Mouse (Mus musculus) heart, adult 2 months (tissue): Measurements from ENCODE around the gene Ctdspl. TPM values are rescaled to one million over a fixed set of nuclear protein-coding genes. Genes with fewer than 3 reads are reported as not detected.

ENCODE experiments used
- DNase-seq, 2 experiments: peaks; one replicate each; pipeline ENCODE4 v3.0.0; 2021
- H3K27ac ChIP-seq: fragments of 200-600 bp; 2 replicates; pipeline ENCODE4 v1.8.1; 2022
- H3K27me3 ChIP-seq: fragments of 200-500 bp; 2 replicates; pipeline ENCODE4 v1.6.1; 2012; ENCODE audit warnings: mild to moderate bottlenecking, low read length, inconsistent platforms, mixed read lengths; ENCODE audit not compliant: control insufficient read depth, insufficient read depth
- H3K36me3 ChIP-seq: fragments of 200-500 bp; 2 replicates; pipeline ENCODE4 v1.6.1; 2012; ENCODE audit warnings: low read length, inconsistent platforms; ENCODE audit not compliant: control insufficient read depth, insufficient read depth
- H3K4me1 ChIP-seq: fragments of 200-500 bp; 2 replicates; pipeline ENCODE4 v1.6.1; 2011; ENCODE audit warnings: low read length; ENCODE audit not compliant: control insufficient read depth, insufficient read depth
- H3K4me3 ChIP-seq: fragments of 200-600 bp; 2 replicates; pipeline ENCODE4 v1.8.1; 2022
- H3K79me2 ChIP-seq: fragments of 200-500 bp; replicated peaks from 2 replicates; pipeline ENCODE4 v1.6.1; 2012; ENCODE audit warnings: mild to moderate bottlenecking, inconsistent platforms, low read length, moderate library complexity, mixed read lengths; ENCODE audit not compliant: control insufficient read depth, insufficient read depth
- H3K9ac ChIP-seq: fragments of 200-500 bp; 2 replicates; pipeline ENCODE4 v1.6.1; 2012; ENCODE audit warnings: low read depth, mild to moderate bottlenecking, control low read depth, inconsistent platforms, low read length, mixed read lengths
- CTCF ChIP-seq: fragments of 200-600 bp; IDR thresholded peaks from 2 replicates; pipeline ENCODE4 v1.8.1; 2022; ENCODE audit warnings: antibody characterized with exemption, mild to moderate bottlenecking, moderate library complexity
- EP300 ChIP-seq: fragments of 200-500 bp; IDR thresholded peaks from 2 replicates; pipeline ENCODE4 v1.6.1; 2011; ENCODE audit warnings: low read depth, low read length, control low read depth; ENCODE audit not compliant: insufficient read depth
- POLR2A ChIP-seq: fragments of 200-500 bp; IDR thresholded peaks from 2 replicates; pipeline ENCODE4 v1.6.1; 2011; ENCODE audit warnings: mild to moderate bottlenecking, low read depth, low read length, control low read depth; ENCODE audit not compliant: insufficient read depth
- WGBS: fragments of 180-500 bp; shearing (Covaris S2); methylation state at CpG from one replicate; pipeline ENCODE4 v1.1.7; 2018; 5-methylcytosine and 5-hydroxymethylcytosine counted together
- intact Hi-C: fragments of 180-260 bp; cut with DNase I; formaldehyde crosslinking; loops from one replicate; pipeline ENCODE4 v1.15.1; 2025
- polyA plus RNA-seq: library from polyadenylated mRNA; depleted of rRNA; stranded (reverse); fragments of >200 nt; gene quantifications from 2 replicates; pipeline ENCODE4 v1.2.3, GENCODE M21; 2012
- total RNA-seq, 2 experiments: library from RNA; stranded (reverse); gene quantifications; 2 replicates each; pipeline ENCODE4 v1.2.3; 2021

The Ctdspl gene
- total and polyA plus RNA-seq, 3 experiments: 8.5 to 9.7 (median 9.0) TPM

- no peaks in the 10 kb centered on the region for H3K79me2 ChIP-seq
- no peak overlapping the region for H3K4me3 ChIP-seq
- TF ChIP-seq EP300 (no peak), CTCF (no peak), POLR2A (no peak)
- no peak overlapping the region for H3K9ac ChIP-seq
- no peak overlapping the region for H3K27ac ChIP-seq
- 93% methylated on average over 16 of the region's 16 CpGs for WGBS
- peaks cover 8% of the 10 kb centered on the region for H3K4me1 ChIP-seq
- intact Hi-C loops: no loop called here
- no peak for DNase-seq
- H3K27me3 ChIP-seq: no peaks in the 10 kb centered on the region
- no peaks in the 10 kb centered on the region for H3K36me3 ChIP-seq
Observed at GRCm38 (mm10) chr9:118953465-118954194, 27.4 kb downstream of the Ctdspl start.

- no peak for TF ChIP-seq POLR2A
- TF ChIP-seq CTCF: no peak
- TF ChIP-seq EP300: no peak
- H3K4me3 ChIP-seq: no peak overlapping the region
- H3K27me3 ChIP-seq: no peaks in the 10 kb centered on the region
- H3K9ac ChIP-seq: no peak overlapping the region
- peaks cover 14% of the 10 kb centered on the region for H3K4me1 ChIP-seq
- H3K36me3 ChIP-seq: no peaks in the 10 kb centered on the region
- 36% methylated on average over 7 of the region's 7 CpGs for WGBS
- DNase-seq: no peak
- no peak overlapping the region; the same call in 1 of the 2 replicates for H3K27ac ChIP-seq
- H3K79me2 ChIP-seq: no peaks in the 10 kb centered on the region
- intact Hi-C loops: loop anchor here (5.0 kb wide), 1 partner anchor 43 kb away; no protein-coding TSS in a partner anchor
Observed at GRCm38 (mm10) chr9:118958802-118959201, 32.5 kb downstream of the Ctdspl start.

- H3K9ac ChIP-seq: peak overlapping the region; percentile 58
- TF ChIP-seq EP300 (peak; percentile 57; the same call in 1 of the 2 replicates), CTCF (no peak), POLR2A (no peak)
- WGBS: 40% methylated on average over 16 of the region's 16 CpGs
- H3K4me3 ChIP-seq: no peak overlapping the region; the same call in 1 of the 2 replicates
- peaks cover 14% of the 10 kb centered on the region for H3K4me1 ChIP-seq
- H3K36me3 ChIP-seq: no peaks in the 10 kb centered on the region
- peak overlapping the region; percentile 71 for H3K27ac ChIP-seq
- H3K27me3 ChIP-seq: no peaks in the 10 kb centered on the region
- H3K79me2 ChIP-seq: no peaks in the 10 kb centered on the region
- intact Hi-C loops: loop anchor here (1.0 to 2.0 kb wide), 2 partner anchors 9 to 14 kb away; no protein-coding TSS in a partner anchor
- peak; percentile 72 to 75 for DNase-seq
Observed at GRCm38 (mm10) chr9:118960415-118961091, 34.3 kb downstream of the Ctdspl start.

GRCm38 (mm10) chr9:118963149-118963548 lies 36.9 kb downstream of the Ctdspl start:
- Histone ChIP-seq H3K9ac (no peak overlapping the region), H3K4me1 (peaks cover 14% of the 10 kb centered on the region), H3K27me3 (no peaks in the 10 kb centered on the region), H3K27ac (no peak overlapping the region), H3K4me3 (no peak overlapping the region), H3K36me3 (no peaks in the 10 kb centered on the region), H3K79me2 (no peaks in the 10 kb centered on the region)
- WGBS: 66% methylated on average over 9 of the region's 9 CpGs
- intact Hi-C loops: no loop called here
- no peak for DNase-seq
- no peak for TF ChIP-seq POLR2A
- no peak for TF ChIP-seq EP300
- no peak for TF ChIP-seq CTCF

- H3K4me1 ChIP-seq: peaks cover 10% of the 10 kb centered on the region
- intact Hi-C loops: no loop called here
Observed at GRCm38 (mm10) chr9:118964263-118965034, 38.2 kb downstream of the Ctdspl start.

More at GRCm38 (mm10) chr9:118964263-118965034, 38.2 kb downstream of the Ctdspl start:
- Histone ChIP-seq H3K36me3 (no peaks in the 10 kb centered on the region), H3K79me2 (0 out of 2 replicates have a peak, but pooled peaks cover 1% of the 10 kb centered on the region), H3K27me3 (no peaks in the 10 kb centered on the region), H3K4me3 (no peak overlapping the region), H3K9ac (no peak overlapping the region), H3K27ac (no peak overlapping the region)
- TF ChIP-seq EP300 (no peak), POLR2A (no peak), CTCF (no peak)
- 64% methylated on average over 18 of the region's 18 CpGs for WGBS
- DNase-seq: no peak
